In genomic region chr9:107541005-107541404, GRCm38 (mm10) we compare ENCODE assay signal across 8 mouse cellular contexts. TPM values are rescaled to one million over a fixed set of nuclear protein-coding genes. Genes with fewer than 3 reads are reported as not detected.
DNase-seq lines count a peak whose midpoint lies in the region; ATAC-seq and TF ChIP-seq lines count a peak whose summit lies in the region.

No protein-coding gene starts in this region.

- no peak for ATAC-seq in forebrain, postnatal 0 days
- no peak for ATAC-seq in liver, embryonic 15.5 days (ENCODE audit: insufficient read depth)

- no peak for TF ChIP-seq EP300 in heart, adult 2 months (IDR thresholded peaks at IDR 0.05; ENCODE audit: insufficient read depth, low read depth, low read length)

- H3K9me3 ChIP-seq in E14TG2a.4 (ENCODE audit: low read length) = no peaks in the 10 kb centered on the region
- no peaks in the 10 kb centered on the region for H3K9me3 ChIP-seq in forebrain, postnatal 0 days (ENCODE audit: low read length)
- no peaks in the 10 kb centered on the region for H3K9me3 ChIP-seq in liver, embryonic 15.5 days (replicated peaks)

- 33% methylated on average over 10 of the region's 10 CpGs for WGBS in heart, adult 2 months
- WGBS in forebrain, postnatal 0 days = 45% methylated on average over 10 of the region's 10 CpGs
- 42% methylated on average over 10 of the region's 10 CpGs for WGBS in liver, embryonic 15.5 days (ENCODE audit: insufficient replicate concordance)

- no peak for DNase-seq in heart, adult 2 months
- no peak for DNase-seq in heart, postnatal 25 days (ENCODE audit: low spot score)
- DNase-seq in forebrain, postnatal 0 days = no peak
- no peak for DNase-seq in Muller cell, postnatal 12 days (ENCODE audit: inconsistent ontology term)
- no peak for DNase-seq in urinary bladder, postnatal 14 days (ENCODE audit: low spot score)
- DNase-seq in adrenal gland, adult 18-20 months (ENCODE audit: low spot score in 2 of 2) = no peak

- H3K27ac ChIP-seq in heart, adult 2 months = no peak overlapping the region; the same call in 1 of the 2 replicates
- H3K27ac ChIP-seq in forebrain, postnatal 0 days (ENCODE audit: low read depth, low read length) = peak overlapping the region; percentile 30; the same call in 1 of the 2 replicates
- peak overlapping the region; percentile 29; the same call in 1 of the 2 replicates for H3K27ac ChIP-seq in liver, embryonic 15.5 days (replicated peaks)

- H3K4me2 ChIP-seq in forebrain, postnatal 0 days (ENCODE audit: low read depth) = peak overlapping the region; percentile 68
- H3K4me2 ChIP-seq in liver, embryonic 15.5 days = peak overlapping the region; percentile 93

- peak overlapping the region; percentile 75 for H3K4me3 ChIP-seq in heart, adult 2 months
- H3K4me3 ChIP-seq in E14TG2a.4 (replicated peaks; ENCODE audit: low read length) = peak overlapping the region; percentile 88
- peak overlapping the region; percentile 65 for H3K4me3 ChIP-seq in forebrain, postnatal 0 days (ENCODE audit: low read depth, low read length)
- H3K4me3 ChIP-seq in liver, embryonic 15.5 days (replicated peaks) = peak overlapping the region; percentile 81

- 0 out of 2 replicates have a peak, but pooled peaks cover 3% of the 10 kb centered on the region for H3K79me2 ChIP-seq in heart, adult 2 months (replicated peaks; ENCODE audit: control insufficient read depth, insufficient read depth, low read length)

- H3K36me3 ChIP-seq in heart, adult 2 months (ENCODE audit: control insufficient read depth, insufficient read depth, low read length) = peaks cover 5% of the 10 kb centered on the region; the same call in 1 of the 2 replicates
- peaks cover 65% of the 10 kb centered on the region for H3K36me3 ChIP-seq in E14TG2a.4 (ENCODE audit: insufficient read depth, low read length)
- H3K36me3 ChIP-seq in forebrain, postnatal 0 days (ENCODE audit: insufficient read depth) = peaks cover 46% of the 10 kb centered on the region
- H3K36me3 ChIP-seq in liver, embryonic 15.5 days (replicated peaks) = peaks cover 56% of the 10 kb centered on the region

- TF ChIP-seq CTCF in heart, adult 2 months (IDR thresholded peaks at IDR 0.05) = no peak
- no peak for TF ChIP-seq CTCF in E14TG2a.4 (conservative IDR thresholded peaks at IDR 0.05; ENCODE audit: low read length)
- no peak for TF ChIP-seq CTCF in forebrain, postnatal 0 days (IDR thresholded peaks at IDR 0.05; ENCODE audit: low read depth)

- H3K27me3 ChIP-seq in heart, adult 2 months (ENCODE audit: control insufficient read depth, insufficient read depth, low read length) = no peaks in the 10 kb centered on the region
- H3K27me3 ChIP-seq in E14TG2a.4 (ENCODE audit: insufficient read depth, low read length) = no peaks in the 10 kb centered on the region
- no peaks in the 10 kb centered on the region for H3K27me3 ChIP-seq in forebrain, postnatal 0 days (ENCODE audit: insufficient read depth, low read length)
- no peaks in the 10 kb centered on the region for H3K27me3 ChIP-seq in liver, embryonic 15.5 days

- no peak for TF ChIP-seq POLR2A in heart, adult 2 months (IDR thresholded peaks at IDR 0.05; ENCODE audit: insufficient read depth, low read depth, low read length)

- H3K4me1 ChIP-seq in heart, adult 2 months (ENCODE audit: control insufficient read depth, insufficient read depth, low read length) = peaks cover 11% of the 10 kb centered on the region
- H3K4me1 ChIP-seq in E14TG2a.4 (replicated peaks; ENCODE audit: low read depth, low read length) = peaks cover 72% of the 10 kb centered on the region
- peaks cover 28% of the 10 kb centered on the region for H3K4me1 ChIP-seq in forebrain, postnatal 0 days (ENCODE audit: insufficient read depth)
- H3K4me1 ChIP-seq in liver, embryonic 15.5 days (replicated peaks) = peaks cover 51% of the 10 kb centered on the region

- intact Hi-C loops in heart, adult 2 months (cut with DNase I) = loop anchor here (10.0 kb wide), 1 partner anchor 856 kb away; the partner anchor contains the start of gene Tex264
- intact Hi-C loops in heart, postnatal 25 days (cut with DNase I) = no loop called here

- no peak overlapping the region for H3K9ac ChIP-seq in heart, adult 2 months (ENCODE audit: low read depth, low read length)
- H3K9ac ChIP-seq in forebrain, postnatal 0 days = peak overlapping the region; percentile 62
- peak overlapping the region; percentile 65; the same call in 1 of the 2 replicates for H3K9ac ChIP-seq in liver, embryonic 15.5 days

RNA-seq across cellular contexts. Expression of gene Cyb561d2, which starts 1.0 kb away (rescaled TPM):
- 1 to 10 TPM; 3.2 to 4.3 TPM for total RNA-seq in heart, adult 2 months (2021)
- 10.6 and 11.0 TPM in 2 replicates for polyA plus RNA-seq in heart, adult 2 months (2012; rRNA removed)
- total RNA-seq in heart, postnatal 25 days (2021) = 1 to 10 TPM; 3.1 to 3.5 TPM
- total RNA-seq in forebrain, postnatal 0 days (2014; rRNA removed) = 36.0 and 42.7 TPM in 2 replicates
- polyA plus RNA-seq in forebrain, postnatal 0 days (2015; fragmentation: Nextera tagmentation; extraction: Ambion mirVana) = 47.0 and 48.3 TPM in 2 replicates
- polyA plus RNA-seq in liver, embryonic 15.5 days (2015; fragmentation: Nextera tagmentation; extraction: Ambion mirVana) = 13.1 and 13.2 TPM in 2 replicates
- total RNA-seq in adrenal gland, adult 18-20 months (2021) = 10 to 100 TPM; 12.8 to 20.2 TPM

RNA-seq across cellular contexts. Expression of gene Nprl2, which starts 1.0 kb away (rescaled TPM):
- 10 to 100 TPM; 17.2 to 22.1 TPM for total RNA-seq in heart, adult 2 months (2021)
- 33.6 and 40.9 TPM in 2 replicates for polyA plus RNA-seq in heart, adult 2 months (2012; rRNA removed)
- total RNA-seq in heart, postnatal 25 days (2021) = 10 to 100 TPM; 17.3 to 18.9 TPM
- total RNA-seq in forebrain, postnatal 0 days (2014; rRNA removed) = 59.9 and 73.3 TPM in 2 replicates
- 65.9 and 70.4 TPM in 2 replicates for polyA plus RNA-seq in forebrain, postnatal 0 days (2015; fragmentation: Nextera tagmentation; extraction: Ambion mirVana)
- 11.2 and 13.2 TPM in 2 replicates for polyA plus RNA-seq in liver, embryonic 15.5 days (2015; fragmentation: Nextera tagmentation; extraction: Ambion mirVana)
- 10 to 100 TPM; 25.8 to 30.9 TPM for total RNA-seq in adrenal gland, adult 18-20 months (2021)

RNA-seq across cellular contexts. Expression of gene Zmynd10, which starts 6.1 kb away (rescaled TPM):
- not detected for total RNA-seq in heart, adult 2 months (2021)
- polyA plus RNA-seq in heart, adult 2 months (2012; rRNA removed) = 0.64 and 1.3 TPM in 2 replicates
- total RNA-seq in heart, postnatal 25 days (2021) = not detected
- total RNA-seq in forebrain, postnatal 0 days (2014; rRNA removed) = 6.4 and 11.6 TPM in 2 replicates
- polyA plus RNA-seq in forebrain, postnatal 0 days (2015; fragmentation: Nextera tagmentation; extraction: Ambion mirVana) = 5.9 and 7.0 TPM in 2 replicates
- polyA plus RNA-seq in liver, embryonic 15.5 days (2015; fragmentation: Nextera tagmentation; extraction: Ambion mirVana) = 0.64 and 1.0 TPM in 2 replicates
- total RNA-seq in adrenal gland, adult 18-20 months (2021) = 1 to 10 TPM; 1.0 to 1.1 TPM

RNA-seq across cellular contexts. Expression of gene Tmem115, which starts 7.3 kb away (rescaled TPM):
- 10 to 100 TPM; 20.3 to 22.9 TPM for total RNA-seq in heart, adult 2 months (2021)
- 25.9 and 28.3 TPM in 2 replicates for polyA plus RNA-seq in heart, adult 2 months (2012; rRNA removed)
- 10 to 100 TPM; 20.6 to 21.4 TPM for total RNA-seq in heart, postnatal 25 days (2021)
- total RNA-seq in forebrain, postnatal 0 days (2014; rRNA removed) = 44.3 and 51.4 TPM in 2 replicates
- polyA plus RNA-seq in forebrain, postnatal 0 days (2015; fragmentation: Nextera tagmentation; extraction: Ambion mirVana) = 49.7 and 50.4 TPM in 2 replicates
- 15.2 and 15.9 TPM in 2 replicates for polyA plus RNA-seq in liver, embryonic 15.5 days (2015; fragmentation: Nextera tagmentation; extraction: Ambion mirVana)
- total RNA-seq in adrenal gland, adult 18-20 months (2021) = 10 to 100 TPM; 40.0 to 49.5 TPM

RNA-seq across cellular contexts. Expression of gene Rassf1, which starts 10.3 kb away (rescaled TPM):
- 10 to 100 TPM; 12.6 to 13.4 TPM for total RNA-seq in heart, adult 2 months (2021)
- 15.5 and 18.5 TPM in 2 replicates for polyA plus RNA-seq in heart, adult 2 months (2012; rRNA removed)
- 10 to 100 TPM; 12.1 to 16.7 TPM for total RNA-seq in heart, postnatal 25 days (2021)
- 21.7 and 25.2 TPM in 2 replicates for total RNA-seq in forebrain, postnatal 0 days (2014; rRNA removed)
- polyA plus RNA-seq in forebrain, postnatal 0 days (2015; fragmentation: Nextera tagmentation; extraction: Ambion mirVana) = 26.6 and 33.3 TPM in 2 replicates
- 15.8 and 18.7 TPM in 2 replicates for polyA plus RNA-seq in liver, embryonic 15.5 days (2015; fragmentation: Nextera tagmentation; extraction: Ambion mirVana)
- 10 to 100 TPM; 16.4 to 24.2 TPM for total RNA-seq in adrenal gland, adult 18-20 months (2021)
